Mouse (Mus musculus) cerebellum, adult 2 months (tissue): Measurements from ENCODE around the gene Ggt5.

ENCODE experiments used
- CTCF ChIP-seq: fragments of 200-500 bp; IDR thresholded peaks from 2 replicates; pipeline ENCODE4 v1.5.1; 2011; ENCODE audit warnings: low read depth, mild to moderate bottlenecking, control low read depth, low read length, moderate library complexity, borderline replicate concordance; ENCODE audit not compliant: insufficient read depth
- POLR2A ChIP-seq: fragments of 200-500 bp; IDR thresholded peaks from 2 replicates; pipeline ENCODE4 v1.6.1; 2011; ENCODE audit warnings: low read length, control low read depth, borderline replicate concordance; ENCODE audit not compliant: insufficient read depth

DNA sequence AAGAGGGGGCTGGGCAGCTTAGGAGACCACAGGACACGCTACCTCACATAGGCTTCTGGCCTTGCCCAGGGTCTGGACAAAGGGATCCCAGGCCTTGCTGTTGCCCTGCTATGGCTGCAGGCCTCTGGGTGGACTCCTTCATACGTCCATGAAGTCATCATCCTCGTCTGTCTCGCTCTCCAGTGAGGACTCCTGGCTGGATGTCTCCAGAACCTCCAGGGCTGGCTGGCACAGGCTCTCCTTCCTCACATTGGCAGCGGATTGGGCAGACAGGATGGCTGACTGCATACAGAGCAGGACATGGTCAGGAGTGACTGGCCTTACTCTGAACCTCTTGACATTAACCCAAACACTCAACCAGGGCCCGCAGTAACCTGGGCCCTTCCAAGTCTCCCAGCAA, 57.3 kb downstream of the Ggt5 start:
- no peak for TF ChIP-seq CTCF
- TF ChIP-seq POLR2A: no peak
